Mouse (Mus musculus) megakaryocyte, embryonic 14.5 days (primary cell): ENCODE data around the gene Col23a1. TPM values are rescaled to one million over a fixed set of nuclear protein-coding genes. Genes with fewer than 3 reads are reported as not detected.

Experiments used
- H3K27me3 ChIP-seq: replicated peaks from 2 replicates; pipeline ENCODE3; 2012; ENCODE audit warnings: inconsistent platforms
- H3K36me3 ChIP-seq: replicated peaks from 2 replicates; pipeline ENCODE3; 2012; ENCODE audit warnings: low read length, inconsistent platforms, mixed read lengths
- H3K4me1 ChIP-seq: 2 replicates; pipeline ENCODE4 v1.6.1; 2012; ENCODE audit warnings: inconsistent platforms
- H3K4me3 ChIP-seq: replicated peaks from 2 replicates; pipeline ENCODE3; 2012; ENCODE audit warnings: moderate library complexity, mild to moderate bottlenecking, inconsistent platforms
- H3K9me3 ChIP-seq: 2 replicates; pipeline ENCODE4 v1.6.1; 2012; ENCODE audit warnings: inconsistent platforms
- FLI1 ChIP-seq: IDR thresholded peaks from 2 replicates; pipeline ENCODE4 v1.6.1; 2012; ENCODE audit warnings: low read length, inconsistent platforms, mixed read lengths
- GATA1 ChIP-seq: IDR thresholded peaks from 3 replicates; pipeline ENCODE4 v1.6.1; 2012; ENCODE audit warnings: mixed read lengths, low read length, inconsistent platforms, borderline replicate concordance
- polyA plus RNA-seq: library from polyadenylated mRNA; stranded (reverse); fragments of >175 nt; gene quantifications from 2 replicates; pipeline ENCODE4 v1.2.3, GENCODE M21; 2012; ENCODE audit warnings: low replicate concordance; ENCODE audit not compliant: insufficient read depth

The Col23a1 gene
- polyA plus RNA-seq, 1 experiment = 0.21 TPM

- Histone ChIP-seq H3K36me3 (no peaks in the 10 kb centered on the region), H3K4me3 (no peak overlapping the region), H3K27me3 (peaks cover 2% of the 10 kb centered on the region), H3K4me1 (peaks cover 4% of the 10 kb centered on the region; the same call in 1 of the 2 replicates), H3K9me3 (peaks cover 7% of the 10 kb centered on the region; the same call in 1 of the 2 replicates)
- no peak for TF ChIP-seq FLI1
- TF ChIP-seq GATA1 = no peak
Observed at GRCm38 (mm10) chr11:51485775-51486464, 196.2 kb downstream of the Col23a1 start.

GRCm38 (mm10) chr11:51488813-51489212, 199.1 kb downstream of the Col23a1 start:
- peaks cover 4% of the 10 kb centered on the region; the same call in 1 of the 2 replicates for H3K4me1 ChIP-seq
- H3K27me3 ChIP-seq = peaks cover 3% of the 10 kb centered on the region
- H3K36me3 ChIP-seq = no peaks in the 10 kb centered on the region

GRCm38 (mm10) chr11:51493421-51493820, 203.7 kb downstream of the Col23a1 start:
- no peak overlapping the region for H3K4me3 ChIP-seq
- H3K4me1 ChIP-seq = no peaks in the 10 kb centered on the region
- H3K27me3 ChIP-seq = peaks cover 4% of the 10 kb centered on the region
- H3K9me3 ChIP-seq = peaks cover 7% of the 10 kb centered on the region; the same call in 1 of the 2 replicates
- no peaks in the 10 kb centered on the region for H3K36me3 ChIP-seq
- TF ChIP-seq GATA1 (no peak), FLI1 (no peak)

More at GRCm38 (mm10) chr11:51488813-51489212, 199.1 kb downstream of the Col23a1 start:
- H3K9me3 ChIP-seq = peaks cover 7% of the 10 kb centered on the region; the same call in 1 of the 2 replicates
- no peak overlapping the region for H3K4me3 ChIP-seq
- no peak for TF ChIP-seq FLI1
- TF ChIP-seq GATA1 = no peak

GRCm38 (mm10) chr11:51494178-51494577, 204.5 kb downstream of the Col23a1 start:
- H3K9me3 ChIP-seq = peaks cover 7% of the 10 kb centered on the region; the same call in 1 of the 2 replicates
- no peaks in the 10 kb centered on the region for H3K4me1 ChIP-seq
- TF ChIP-seq FLI1 (no peak), GATA1 (no peak)
- peaks cover 4% of the 10 kb centered on the region for H3K27me3 ChIP-seq
- no peak overlapping the region for H3K4me3 ChIP-seq
- H3K36me3 ChIP-seq = no peaks in the 10 kb centered on the region

- Histone ChIP-seq H3K9me3 (no peaks in the 10 kb centered on the region), H3K27me3 (peaks cover 1% of the 10 kb centered on the region), H3K4me3 (no peak overlapping the region), H3K36me3 (no peaks in the 10 kb centered on the region), H3K4me1 (no peaks in the 10 kb centered on the region)
- TF ChIP-seq GATA1 (no peak), FLI1 (no peak)
Observed at GRCm38 (mm10) chr11:51499776-51500175, 210.1 kb downstream of the Col23a1 start.

GRCm38 (mm10) chr11:51502431-51502851, 212.7 kb downstream of the Col23a1 start:
- no peak for TF ChIP-seq GATA1
- no peak for TF ChIP-seq FLI1
- H3K4me1 ChIP-seq = no peaks in the 10 kb centered on the region
- H3K27me3 ChIP-seq = no peaks in the 10 kb centered on the region
- H3K36me3 ChIP-seq = no peaks in the 10 kb centered on the region
- no peak overlapping the region for H3K4me3 ChIP-seq
- H3K9me3 ChIP-seq = no peaks in the 10 kb centered on the region

- no peaks in the 10 kb centered on the region for H3K27me3 ChIP-seq
- H3K4me1 ChIP-seq = no peaks in the 10 kb centered on the region
- no peaks in the 10 kb centered on the region for H3K9me3 ChIP-seq
- H3K4me3 ChIP-seq = no peak overlapping the region
- no peaks in the 10 kb centered on the region for H3K36me3 ChIP-seq
- no peak for TF ChIP-seq FLI1
- no peak for TF ChIP-seq GATA1
Observed at GRCm38 (mm10) chr11:51504946-51505345, 215.2 kb downstream of the Col23a1 start.

- TF ChIP-seq GATA1 (no peak), FLI1 (no peak)
- Histone ChIP-seq H3K36me3 (no peaks in the 10 kb centered on the region), H3K27me3 (no peaks in the 10 kb centered on the region)
Observed at GRCm38 (mm10) chr11:51508053-51508452, 218.3 kb downstream of the Col23a1 start.

GRCm38 (mm10) chr11:51509211-51509610, 219.5 kb downstream of the Col23a1 start:
- peaks cover 11% of the 10 kb centered on the region; the same call in 1 of the 2 replicates for H3K9me3 ChIP-seq
- H3K4me1 ChIP-seq = no peaks in the 10 kb centered on the region
- H3K4me3 ChIP-seq = no peak overlapping the region
- no peaks in the 10 kb centered on the region for H3K36me3 ChIP-seq
- no peaks in the 10 kb centered on the region for H3K27me3 ChIP-seq
- TF ChIP-seq FLI1 (no peak), GATA1 (no peak)

More at GRCm38 (mm10) chr11:51508053-51508452, 218.3 kb downstream of the Col23a1 start:
- Histone ChIP-seq H3K4me3 (no peak overlapping the region), H3K4me1 (no peaks in the 10 kb centered on the region), H3K9me3 (peaks cover 7% of the 10 kb centered on the region; the same call in 1 of the 2 replicates)

- H3K27me3 ChIP-seq = peaks cover 2% of the 10 kb centered on the region
- peaks cover 3% of the 10 kb centered on the region; the same call in 1 of the 2 replicates for H3K4me1 ChIP-seq
- no peak for TF ChIP-seq GATA1
- no peaks in the 10 kb centered on the region for H3K36me3 ChIP-seq
- peaks cover 22% of the 10 kb centered on the region for H3K9me3 ChIP-seq
- H3K4me3 ChIP-seq = no peak overlapping the region
Observed at GRCm38 (mm10) chr11:51513019-51513418, 223.3 kb downstream of the Col23a1 start.
